Mouse (Mus musculus) neural tube, embryonic 13.5 days (tissue): ENCODE results near the gene Guk1. TPM values are rescaled to one million over a fixed set of nuclear protein-coding genes. Genes with fewer than 3 reads are reported as not detected.

Experiments used
- ATAC-seq: fragments of 200-750 bp; cut with Nextera tagmentation; 2 replicates; pipeline ENCODE4 v1.8.0; 2017; ENCODE audit warnings: low read depth, mild to moderate bottlenecking, moderate TSS enrichment, moderate library complexity
- H3K27ac ChIP-seq: fragments of 300-500 bp; sonication (generic); replicated peaks from 2 replicates; pipeline ENCODE4 v1.5.1; 2015; ENCODE audit warnings: moderate library complexity, mild to moderate bottlenecking, inconsistent platforms
- H3K27me3 ChIP-seq: fragments of 300-500 bp; sonication (generic); 2 replicates; pipeline ENCODE4 v1.6.1; 2015; ENCODE audit warnings: mild to moderate bottlenecking, inconsistent platforms
- H3K36me3 ChIP-seq: fragments of 300-500 bp; sonication (generic); 2 replicates; pipeline ENCODE4 v1.6.1; 2015; ENCODE audit warnings: mild to moderate bottlenecking, inconsistent platforms
- H3K4me1 ChIP-seq: fragments of 300-500 bp; sonication (generic); replicated peaks from 2 replicates; pipeline ENCODE4 v1.6.1; 2015; ENCODE audit warnings: inconsistent platforms
- H3K4me2 ChIP-seq: fragments of 300-500 bp; sonication (generic); 2 replicates; pipeline ENCODE4 v1.6.1; 2015; ENCODE audit warnings: inconsistent platforms, mild to moderate bottlenecking, moderate library complexity
- H3K4me3 ChIP-seq: fragments of 300-500 bp; sonication (generic); 2 replicates; pipeline ENCODE4 v1.5.1; 2015; ENCODE audit warnings: mild to moderate bottlenecking, inconsistent platforms
- H3K9ac ChIP-seq: fragments of 300-500 bp; sonication (generic); 2 replicates; pipeline ENCODE4 v1.6.1; 2015; ENCODE audit warnings: moderate library complexity, mild to moderate bottlenecking, inconsistent platforms
- H3K9me3 ChIP-seq: fragments of 300-500 bp; sonication (generic); 2 replicates; pipeline ENCODE4 v1.6.1; 2016; ENCODE audit warnings: inconsistent platforms
- WGBS: fragments of 180-500 bp; shearing (Covaris S2); methylation state at CpG from one replicate; pipeline ENCODE4 v1.1.7; 2015; 5-methylcytosine and 5-hydroxymethylcytosine counted together
- polyA plus RNA-seq: library from polyadenylated mRNA; unstranded; fragments of >200 nt; fragmentation: Nextera tagmentation; extraction: Ambion mirVana; gene quantifications from 2 replicates; pipeline ENCODE4 v1.2.1, GENCODE M21; 2015

Guk1 gene
- polyA plus RNA-seq, 1 experiment from 2014 or later: 191 TPM

DNA sequence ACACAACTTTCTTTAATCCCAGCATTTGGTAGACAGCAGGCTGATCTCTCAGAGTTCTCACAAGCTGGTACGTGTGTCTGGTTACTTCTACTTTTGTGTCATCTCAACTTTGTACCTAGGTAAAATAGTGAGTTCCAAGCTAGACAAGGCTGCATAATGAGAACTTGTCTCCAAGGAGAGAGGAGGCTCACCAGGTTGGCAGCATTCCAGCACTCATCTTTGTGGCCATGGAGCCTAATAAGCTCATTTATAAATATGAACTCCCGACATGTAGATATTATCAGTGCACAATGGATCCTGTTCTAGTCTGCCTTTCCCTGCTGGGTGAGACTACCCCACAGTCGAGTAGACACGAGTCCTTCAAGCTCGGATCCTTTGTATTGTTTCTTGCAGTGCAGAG is 17.6 kb upstream of the Guk1 start:
- Histone ChIP-seq H3K27me3 (no peaks in the 10 kb centered on the region), H3K27ac (0 out of 2 replicates have a peak overlapping the region, but pooled peaks have one; percentile 34), H3K4me3 (peak overlapping the region; percentile 62), H3K4me2 (peak overlapping the region; percentile 90), H3K36me3 (peaks cover 59% of the 10 kb centered on the region), H3K4me1 (peaks cover 25% of the 10 kb centered on the region), H3K9ac (peak overlapping the region; percentile 78; the same call in 1 of the 2 replicates), H3K9me3 (no peaks in the 10 kb centered on the region)
- 72% methylated on average over 5 of the region's 5 CpGs for WGBS
- no peak for ATAC-seq

DNA sequence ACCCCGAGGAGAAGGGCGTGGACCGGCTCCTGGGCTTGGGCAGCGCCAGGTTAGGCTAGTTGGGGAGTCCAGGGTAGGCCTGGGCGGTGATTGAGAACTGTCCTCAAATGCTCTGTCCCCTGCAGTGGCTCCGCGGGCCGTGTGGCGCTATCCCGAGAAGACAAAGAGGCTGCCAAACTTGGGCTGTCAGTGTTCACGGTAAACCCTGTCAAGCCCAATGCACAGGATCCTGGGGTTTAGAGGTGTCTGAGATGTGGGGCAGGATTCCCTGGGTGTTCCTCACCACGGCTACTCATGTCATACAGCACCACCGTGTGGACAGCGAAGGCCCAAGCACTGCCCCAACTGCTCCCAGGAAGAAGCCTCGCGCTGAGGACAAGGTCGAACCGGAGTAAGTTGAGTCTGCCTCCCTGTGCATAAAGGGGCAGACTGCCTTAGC is 17.0 kb upstream of the Guk1 start:
- peaks cover 25% of the 10 kb centered on the region for H3K4me1 ChIP-seq
- H3K4me2 ChIP-seq: peak overlapping the region; percentile 90
- peak overlapping the region; percentile 78 for H3K9ac ChIP-seq
- H3K27me3 ChIP-seq: no peaks in the 10 kb centered on the region
- H3K4me3 ChIP-seq: peak overlapping the region; percentile 62
- H3K9me3 ChIP-seq: no peaks in the 10 kb centered on the region
- 14% methylated on average over 18 of the region's 18 CpGs for whole genome bisulfite sequencing
- H3K36me3 ChIP-seq: peaks cover 65% of the 10 kb centered on the region
- ATAC-seq: peak; percentile 60
- peak overlapping the region; percentile 85 for H3K27ac ChIP-seq

DNA sequence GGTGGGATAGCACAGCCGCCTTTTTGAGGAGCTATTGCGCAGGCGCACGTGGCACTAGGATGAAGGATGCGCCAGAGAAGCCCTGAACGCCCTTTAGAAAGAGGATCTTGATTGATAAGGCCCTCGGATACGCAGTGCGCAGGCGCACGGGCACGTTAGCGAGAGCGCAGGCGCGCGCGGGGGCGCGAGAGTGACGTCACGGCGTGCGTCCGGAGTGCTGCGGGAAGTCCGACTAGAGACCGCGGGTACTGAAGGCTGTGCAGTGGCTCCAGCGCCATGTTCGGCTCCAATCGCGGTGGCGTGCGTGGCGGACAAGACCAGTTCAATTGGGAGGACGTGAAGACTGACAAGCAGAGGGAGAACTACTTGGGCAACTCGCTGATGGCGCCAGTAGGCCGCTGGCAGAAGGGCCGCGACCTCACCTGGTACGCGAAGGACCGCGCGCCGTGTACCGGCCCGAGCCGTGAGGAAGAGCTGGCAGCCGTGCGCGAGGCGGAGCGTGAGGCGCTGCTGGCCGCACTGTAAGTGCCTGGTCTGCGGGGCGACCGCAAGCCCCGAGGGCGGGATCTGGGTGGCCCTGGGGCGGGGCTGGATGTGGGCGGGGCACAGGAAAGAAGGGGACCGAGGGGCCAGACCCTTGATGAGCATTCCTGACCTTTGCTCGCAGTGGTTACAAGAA is 16.3 kb upstream of the Guk1 start, which contains the start of gene 2310033P09Rik:
Gene 2310033P09Rik (plus strand): TSS at position 169 of the 679 bp plus-strand sequence.
- Histone ChIP-seq H3K4me2 (peak within 1 kb of the TSS; percentile 90), H3K4me3 (peak within 1 kb of the TSS; percentile 62), H3K9ac (peak within 1 kb of the TSS; percentile 78), H3K27me3 (no peaks in the 10 kb centered on the region), H3K9me3 (no peaks in the 10 kb centered on the region), H3K36me3 (peaks cover 65% of the 10 kb centered on the region), H3K27ac (peak within 1 kb of the TSS; percentile 85), H3K4me1 (peaks cover 25% of the 10 kb centered on the region)
- peak; percentile 85 for ATAC-seq
- WGBS: under 1% methylated on average over 65 of the region's 67 CpGs

DNA sequence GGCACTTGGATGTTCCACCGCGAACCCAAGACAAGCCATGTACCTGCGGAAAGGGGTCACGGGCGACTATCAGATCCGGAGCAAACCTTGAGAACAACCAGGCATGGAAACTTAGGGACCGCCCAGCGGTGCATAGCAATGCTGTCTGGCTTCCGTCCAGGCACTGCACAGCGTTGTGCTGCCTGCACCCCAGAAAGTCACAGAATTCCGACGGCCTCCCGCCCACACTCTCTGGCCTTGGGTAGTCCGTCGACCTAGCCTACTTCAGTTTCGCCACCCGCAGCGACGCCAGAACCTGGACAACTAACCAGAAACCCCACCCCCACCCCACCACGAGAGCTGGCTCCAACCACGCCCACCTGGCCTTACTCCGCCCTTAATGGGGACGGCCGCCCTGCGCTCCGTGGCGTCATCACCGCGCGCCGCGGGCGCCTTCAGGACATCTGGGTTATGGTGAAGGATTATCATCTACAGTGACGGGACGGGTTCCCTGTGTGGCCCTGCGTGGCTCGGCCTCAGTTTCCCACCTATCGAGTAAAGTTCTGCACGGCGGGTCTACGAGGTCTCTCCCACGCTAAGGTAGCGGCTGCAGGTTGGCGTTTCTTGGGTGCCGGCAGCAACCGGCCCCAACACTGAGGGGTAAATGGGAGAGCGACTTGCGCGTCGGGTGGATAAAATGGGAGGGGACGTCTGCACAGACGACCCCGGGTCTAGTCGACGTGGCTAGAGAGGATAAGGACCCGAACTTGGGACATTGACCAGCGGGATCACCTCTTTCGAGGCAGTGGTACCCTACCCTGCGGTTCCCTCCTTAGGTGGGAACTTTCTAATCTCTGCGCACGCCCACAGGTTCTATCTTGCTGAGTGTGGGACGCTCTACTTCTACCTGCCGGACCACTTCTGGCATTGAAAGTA is 10.3 kb upstream of the Guk1 start, which contains the start of gene Mrpl55:
Gene Mrpl55 (plus strand): TSS at position 406 of the 915 bp plus-strand sequence.
- Histone ChIP-seq H3K9ac (peak within 1 kb of the TSS; percentile 86), H3K36me3 (peaks cover 30% of the 10 kb centered on the region), H3K9me3 (no peaks in the 10 kb centered on the region), H3K4me2 (peak within 1 kb of the TSS; percentile 93), H3K4me1 (peaks cover 22% of the 10 kb centered on the region), H3K27me3 (no peaks in the 10 kb centered on the region), H3K4me3 (peak within 1 kb of the TSS; percentile 90), H3K27ac (peak within 1 kb of the TSS; percentile 50)
- WGBS: under 1% methylated on average over 63 of the region's 63 CpGs
- peak; percentile 95 for ATAC-seq

DNA sequence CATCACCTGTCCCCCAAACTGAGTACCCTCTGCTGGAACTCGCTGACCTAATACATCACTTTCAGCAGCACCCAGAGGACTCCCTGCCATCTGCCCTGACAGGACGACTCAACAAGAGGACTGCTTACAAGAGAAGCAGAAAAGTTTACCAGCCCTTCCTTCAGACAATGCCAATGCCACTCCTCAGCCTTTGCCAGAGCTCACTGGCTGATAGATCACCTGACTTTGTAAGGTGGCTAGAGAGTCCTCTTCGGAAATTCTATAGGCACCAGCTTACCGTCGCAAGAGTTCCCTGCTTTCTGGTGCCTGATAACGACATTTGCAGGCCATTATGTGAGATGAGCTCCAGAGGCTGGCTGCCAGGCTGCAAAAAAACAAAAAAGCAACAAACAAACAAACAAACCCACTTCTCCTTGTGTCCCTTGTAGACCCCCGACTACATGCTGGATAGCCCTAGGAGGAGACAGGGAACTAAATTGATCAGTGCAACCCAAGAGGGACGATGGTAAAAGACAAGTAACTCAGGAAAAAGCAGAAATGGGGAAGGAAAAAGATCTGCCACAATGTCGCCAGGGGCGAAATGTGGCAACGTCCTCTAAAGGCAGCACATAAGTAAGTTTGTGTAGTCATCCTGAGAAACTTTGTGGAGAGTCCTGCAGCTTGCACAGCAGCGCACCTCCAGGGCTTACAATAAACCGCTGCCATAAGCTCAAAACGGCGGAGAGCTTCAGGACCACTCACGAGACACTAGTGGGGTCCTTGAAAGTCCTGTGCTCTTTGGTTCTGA is 9.4 kb upstream of the Guk1 start:
- Histone ChIP-seq H3K9me3 (no peaks in the 10 kb centered on the region), H3K27ac (peak overlapping the region; percentile 50; the same call in 1 of the 2 replicates), H3K27me3 (no peaks in the 10 kb centered on the region), H3K4me1 (peaks cover 22% of the 10 kb centered on the region), H3K9ac (peak overlapping the region; percentile 86), H3K4me2 (peak overlapping the region; percentile 93), H3K36me3 (peaks cover 27% of the 10 kb centered on the region), H3K4me3 (peak overlapping the region; percentile 90)
- 36% methylated on average over 16 of the region's 16 CpGs for whole genome bisulfite sequencing
- ATAC-seq: no peak

DNA sequence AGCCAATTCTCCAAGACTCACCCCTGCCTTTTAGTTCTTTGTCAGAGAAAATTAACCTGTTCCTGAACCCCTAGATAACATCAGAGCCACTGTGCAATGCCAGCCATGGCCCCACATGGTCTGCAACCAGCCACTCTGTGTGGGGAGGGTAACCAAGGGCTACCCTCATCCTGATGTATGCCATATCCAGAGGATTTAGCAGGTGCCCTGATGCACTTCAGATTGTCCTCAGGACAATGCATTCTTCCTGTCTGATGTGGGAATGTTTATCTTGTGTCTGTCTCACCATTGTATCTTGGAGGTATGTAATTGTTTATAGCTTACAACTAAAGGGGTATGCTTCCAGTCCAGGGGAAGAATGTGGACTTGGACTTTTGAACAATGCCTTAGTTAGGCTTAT is 4.2 kb upstream of the Guk1 start:
- Histone ChIP-seq H3K9ac (no peak overlapping the region), H3K27me3 (0 out of 2 replicates have a peak, but pooled peaks cover 4% of the 10 kb centered on the region), H3K36me3 (0 out of 2 replicates have a peak, but pooled peaks cover 5% of the 10 kb centered on the region), H3K9me3 (no peaks in the 10 kb centered on the region), H3K4me3 (no peak overlapping the region), H3K4me2 (no peak overlapping the region), H3K27ac (no peak overlapping the region), H3K4me1 (peaks cover 9% of the 10 kb centered on the region)
- ATAC-seq: no peak

DNA sequence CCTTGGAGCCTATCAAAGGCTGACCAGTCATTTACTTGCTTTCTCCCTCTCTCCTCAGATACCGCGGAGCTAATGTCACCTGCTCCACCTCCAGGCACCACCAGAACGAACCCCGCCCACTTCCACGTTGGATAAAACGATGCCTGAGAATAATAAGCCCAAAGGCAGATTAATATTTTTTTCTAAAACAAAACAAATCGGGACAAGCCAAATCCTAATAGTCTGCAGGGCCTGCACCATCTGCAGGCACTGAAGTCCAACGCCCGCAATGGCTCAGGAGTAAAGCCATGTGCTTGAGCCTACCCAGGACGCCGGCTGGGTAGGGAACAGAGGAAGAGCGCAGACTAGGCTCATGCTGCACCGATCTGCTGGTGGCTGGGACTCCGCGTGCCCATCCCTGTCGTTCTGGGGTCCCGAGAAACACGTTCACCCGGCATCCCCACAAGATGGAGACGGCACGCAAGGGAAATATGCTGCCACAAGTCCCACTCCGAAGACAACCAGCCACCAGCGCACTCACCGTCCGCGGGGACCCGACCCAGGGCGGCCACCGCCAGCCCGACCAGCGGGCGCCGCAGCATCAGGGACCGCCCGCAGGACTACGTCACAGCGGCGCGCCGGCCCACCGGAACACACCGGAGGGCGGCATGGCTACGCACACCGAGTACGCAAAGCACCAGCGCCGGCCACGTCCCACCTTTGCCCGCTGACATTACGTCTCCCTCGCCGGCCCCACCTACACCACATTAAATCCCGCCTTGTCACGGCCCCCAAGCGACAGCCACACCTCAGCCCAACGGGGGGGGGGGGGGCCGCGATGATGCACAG is 567 bp downstream of the Guk1 start:
- peak overlapping the region; percentile 62 for H3K4me3 ChIP-seq
- ATAC-seq: peak; percentile 94
- WGBS: under 1% methylated on average over 39 of the region's 59 CpGs

DNA sequence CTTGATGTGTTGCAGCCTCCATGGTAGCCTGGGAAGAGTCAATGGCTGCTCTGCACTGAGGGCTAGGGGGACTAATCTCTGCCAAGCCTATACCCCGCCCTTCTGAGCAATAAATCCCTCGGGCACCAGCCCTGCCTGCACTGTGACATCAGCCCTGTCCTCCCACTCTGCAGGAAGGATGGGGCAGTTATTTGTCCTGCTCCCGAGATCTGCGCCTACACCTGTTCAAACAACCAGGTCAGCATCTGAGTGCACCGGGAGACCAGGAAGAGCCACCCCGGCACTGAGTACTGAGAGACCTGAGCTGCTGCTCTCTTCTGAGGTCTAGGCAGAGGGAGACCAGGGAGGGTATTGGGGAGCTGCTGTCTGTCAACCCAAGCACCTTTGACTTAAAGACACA is 4.3 kb downstream of the Guk1 start:
- H3K9ac ChIP-seq: peak overlapping the region; percentile 8; the same call in 1 of the 2 replicates
- H3K27ac ChIP-seq: no peak overlapping the region
- H3K4me3 ChIP-seq: no peak overlapping the region
- H3K4me1 ChIP-seq: peaks cover 36% of the 10 kb centered on the region
- ATAC-seq: no peak
- no peaks in the 10 kb centered on the region for H3K27me3 ChIP-seq
- H3K36me3 ChIP-seq: peaks cover 42% of the 10 kb centered on the region
- no peak overlapping the region for H3K4me2 ChIP-seq
- no peaks in the 10 kb centered on the region for H3K9me3 ChIP-seq
- 80% methylated on average over 6 of the region's 6 CpGs for WGBS

More for the DNA sequence above, 567 bp downstream of the Guk1 start:
- H3K4me2 ChIP-seq: peak overlapping the region; percentile 81
- peaks cover 4% of the 10 kb centered on the region for H3K36me3 ChIP-seq
- H3K27ac ChIP-seq: peak overlapping the region; percentile 92
- H3K9ac ChIP-seq: peak overlapping the region; percentile 86
- no peaks in the 10 kb centered on the region for H3K9me3 ChIP-seq
- H3K4me1 ChIP-seq: peaks cover 36% of the 10 kb centered on the region
- H3K27me3 ChIP-seq: 0 out of 2 replicates have a peak, but pooled peaks cover 4% of the 10 kb centered on the region

DNA sequence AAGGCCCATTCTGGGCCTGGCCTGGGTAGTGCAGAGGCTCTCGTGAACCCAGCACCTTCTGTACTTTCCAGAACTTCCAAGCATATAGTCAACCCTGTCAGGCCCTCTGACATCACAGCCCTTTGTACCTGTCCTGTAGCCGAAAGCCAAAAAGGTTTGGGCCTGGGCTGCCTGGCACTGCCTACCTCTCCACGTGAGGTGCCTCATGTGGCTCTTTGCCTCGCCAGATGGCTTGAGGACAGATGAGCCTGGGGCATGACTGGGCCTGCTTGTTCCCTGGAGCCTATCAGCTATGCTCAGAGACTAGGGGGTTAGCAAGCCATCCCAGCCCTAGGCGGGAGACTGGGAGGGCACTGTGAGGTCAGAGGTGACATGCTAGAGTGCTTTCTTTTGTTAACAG is 6.5 kb downstream of the Guk1 start:
- Histone ChIP-seq H3K4me1 (peaks cover 29% of the 10 kb centered on the region), H3K9me3 (no peaks in the 10 kb centered on the region), H3K27ac (no peak overlapping the region), H3K9ac (0 out of 2 replicates have a peak overlapping the region, but pooled peaks have one; percentile 17), H3K4me2 (no peak overlapping the region), H3K27me3 (no peaks in the 10 kb centered on the region), H3K4me3 (no peak overlapping the region), H3K36me3 (peaks cover 55% of the 10 kb centered on the region)
- no peak for ATAC-seq
- WGBS: 82% methylated on average over 5 of the region's 5 CpGs

DNA sequence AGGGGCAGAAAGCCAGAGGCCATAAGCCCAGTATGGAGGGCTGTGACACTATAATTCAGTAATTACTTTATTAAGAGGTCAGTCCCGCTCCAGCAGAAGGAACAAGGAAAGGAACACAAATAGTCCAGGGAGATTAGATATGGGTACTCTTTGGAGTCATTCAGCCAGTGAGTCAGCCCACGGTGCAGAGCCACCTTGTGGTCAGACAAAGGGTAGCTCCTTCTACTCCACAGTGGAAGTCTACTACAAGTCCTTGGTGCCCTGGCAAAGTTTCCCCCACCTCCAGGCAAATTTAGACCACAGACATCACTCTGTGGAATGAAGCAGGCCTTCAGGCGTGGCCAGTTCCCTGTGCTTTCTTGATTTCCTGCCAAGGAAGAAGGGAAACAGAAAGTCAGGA is 8.2 kb downstream of the Guk1 start:
- no peak overlapping the region for H3K9ac ChIP-seq
- peaks cover 12% of the 10 kb centered on the region for H3K4me1 ChIP-seq
- 43% methylated on average over 3 of the region's 3 CpGs for WGBS
- peaks cover 13% of the 10 kb centered on the region for H3K27me3 ChIP-seq
- no peaks in the 10 kb centered on the region for H3K9me3 ChIP-seq
- H3K36me3 ChIP-seq: peaks cover 55% of the 10 kb centered on the region
- no peak overlapping the region for H3K27ac ChIP-seq
- ATAC-seq: peak; percentile 20; the same call in 1 of the 2 replicates
- no peak overlapping the region for H3K4me3 ChIP-seq
- no peak overlapping the region for H3K4me2 ChIP-seq
